Mouse (Mus musculus): ENCODE results near the gene Gde1. TPM values are rescaled to one million over a fixed set of nuclear protein-coding genes. Genes with fewer than 3 reads are reported as not detected.

Gene Gde1
- total and polyA plus RNA-seq, 2 experiments from 2014 or later, result 73.2 to 164 TPM

DNA sequence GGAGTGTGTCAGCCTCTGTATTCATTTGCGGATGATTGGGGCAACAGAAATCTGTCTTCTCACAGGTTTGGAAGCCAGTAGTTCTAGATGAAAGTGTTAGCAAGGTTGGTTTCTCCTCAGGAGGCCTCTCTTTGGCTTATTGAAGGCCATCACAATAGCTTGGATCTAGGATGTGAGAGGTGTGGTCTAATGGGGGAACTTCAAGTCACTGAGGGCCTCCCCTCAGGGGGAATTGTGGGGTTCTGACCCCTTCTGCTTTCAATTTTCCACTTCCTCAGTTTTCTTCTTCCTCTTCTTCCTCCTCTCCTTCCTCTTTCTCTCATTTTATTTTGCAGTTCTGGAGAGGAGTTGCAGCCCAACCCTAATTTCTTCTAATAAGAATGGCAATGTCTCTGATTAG lies 59.3 kb downstream of the Gde1 start:
- 89% methylated on average over 1 of the region's 1 CpGs for WGBS
- Histone ChIP-seq H3K9me3 (replicated peaks; ENCODE audit: control insufficient read depth, low read length) (no peaks in the 10 kb centered on the region; the same call in 1 of the 2 replicates), H3K9ac (replicated peaks; ENCODE audit: low read depth, low read length) (no peak overlapping the region), H3K27me3 (ENCODE audit: control insufficient read depth, insufficient read depth, low read length) (peaks cover 22% of the 10 kb centered on the region), H3K4me3 (ENCODE audit: low read depth, low read length) (no peak overlapping the region), H3K36me3 (replicated peaks; ENCODE audit: control insufficient read depth, insufficient read depth, low read length) (no peaks in the 10 kb centered on the region), H3K27ac (ENCODE audit: low read depth) (no peak overlapping the region), H3K4me1 (ENCODE audit: control insufficient read depth, insufficient read depth) (no peaks in the 10 kb centered on the region), H3K4me2 (ENCODE audit: low read depth, low read length) (no peak overlapping the region)
- DNase-seq (ENCODE audit: low spot score) (no peak), ATAC-seq (ENCODE audit: insufficient read depth, low read depth) (no peak)
- no peak for TF ChIP-seq CTCF (IDR thresholded peaks at IDR 0.05; ENCODE audit: low read depth)
- TF ChIP-seq EP300 (IDR thresholded peaks at IDR 0.05; ENCODE audit: low read depth), result no peak

Other genes with a start within 250 kb of the Gde1 start
- gene Itpripl2, start 213.8 kb downstream of the Gde1 start, total RNA-seq (2014; rRNA removed; ENCODE audit: low replicate concordance), result 25.4 and 31.6 TPM in 2 replicates
- gene Itpripl2, start 213.8 kb downstream of the Gde1 start, polyA plus RNA-seq (2015; fragmentation: Nextera tagmentation; extraction: Ambion mirVana), result 3.8 and 3.9 TPM in 2 replicates
- 81.4 and 83.7 TPM in 2 replicates for gene Coq7, start 172.4 kb downstream of the Gde1 start, total RNA-seq (2014; rRNA removed; ENCODE audit: low replicate concordance)
- 249 and 267 TPM in 2 replicates for gene Coq7, start 172.4 kb downstream of the Gde1 start, polyA plus RNA-seq (2015; fragmentation: Nextera tagmentation; extraction: Ambion mirVana)
- gene Tmc7, start 121.0 kb downstream of the Gde1 start, total RNA-seq (2014; rRNA removed; ENCODE audit: low replicate concordance), result 3.6 and 6.0 TPM in 2 replicates
- 2.7 and 3.2 TPM in 2 replicates for gene Tmc7, start 121.0 kb downstream of the Gde1 start, polyA plus RNA-seq (2015; fragmentation: Nextera tagmentation; extraction: Ambion mirVana)
- gene Tmc5, start 108.5 kb downstream of the Gde1 start, total RNA-seq (2014; rRNA removed; ENCODE audit: low replicate concordance), result not detected in 2 replicates
- gene Tmc5, start 108.5 kb downstream of the Gde1 start, polyA plus RNA-seq (2015; fragmentation: Nextera tagmentation; extraction: Ambion mirVana), result 0.14 and 0.34 TPM in 2 replicates
- gene Ccp110, start 6.8 kb upstream of the Gde1 start, total RNA-seq (2014; rRNA removed; ENCODE audit: low replicate concordance), result 1.8 and 2.0 TPM in 2 replicates
- gene Ccp110, start 6.8 kb upstream of the Gde1 start, polyA plus RNA-seq (2015; fragmentation: Nextera tagmentation; extraction: Ambion mirVana), result 1.9 TPM in 2 replicates
- gene Vps35l, start 34.4 kb upstream of the Gde1 start, total RNA-seq (2014; rRNA removed; ENCODE audit: low replicate concordance), result 43.4 and 63.8 TPM in 2 replicates
- gene Vps35l, start 34.4 kb upstream of the Gde1 start, polyA plus RNA-seq (2015; fragmentation: Nextera tagmentation; extraction: Ambion mirVana), result 39.7 and 41.0 TPM in 2 replicates
- 0.66 TPM in 1 of 2 replicates, not detected in the other for gene Iqck, start 150.0 kb upstream of the Gde1 start, total RNA-seq (2014; rRNA removed; ENCODE audit: low replicate concordance)
- gene Iqck, start 150.0 kb upstream of the Gde1 start, polyA plus RNA-seq (2015; fragmentation: Nextera tagmentation; extraction: Ambion mirVana), result 0.67 and 0.84 TPM in 2 replicates
- 11.9 and 20.0 TPM in 2 replicates for gene Knop1, start 150.5 kb upstream of the Gde1 start, total RNA-seq (2014; rRNA removed; ENCODE audit: low replicate concordance)
- gene Knop1, start 150.5 kb upstream of the Gde1 start, polyA plus RNA-seq (2015; fragmentation: Nextera tagmentation; extraction: Ambion mirVana), result 39.4 and 40.3 TPM in 2 replicates

Data from heart, postnatal 0 days (tissue).